ENCODE assay signal across 8 mouse cellular contexts in the genomic region with DNA sequence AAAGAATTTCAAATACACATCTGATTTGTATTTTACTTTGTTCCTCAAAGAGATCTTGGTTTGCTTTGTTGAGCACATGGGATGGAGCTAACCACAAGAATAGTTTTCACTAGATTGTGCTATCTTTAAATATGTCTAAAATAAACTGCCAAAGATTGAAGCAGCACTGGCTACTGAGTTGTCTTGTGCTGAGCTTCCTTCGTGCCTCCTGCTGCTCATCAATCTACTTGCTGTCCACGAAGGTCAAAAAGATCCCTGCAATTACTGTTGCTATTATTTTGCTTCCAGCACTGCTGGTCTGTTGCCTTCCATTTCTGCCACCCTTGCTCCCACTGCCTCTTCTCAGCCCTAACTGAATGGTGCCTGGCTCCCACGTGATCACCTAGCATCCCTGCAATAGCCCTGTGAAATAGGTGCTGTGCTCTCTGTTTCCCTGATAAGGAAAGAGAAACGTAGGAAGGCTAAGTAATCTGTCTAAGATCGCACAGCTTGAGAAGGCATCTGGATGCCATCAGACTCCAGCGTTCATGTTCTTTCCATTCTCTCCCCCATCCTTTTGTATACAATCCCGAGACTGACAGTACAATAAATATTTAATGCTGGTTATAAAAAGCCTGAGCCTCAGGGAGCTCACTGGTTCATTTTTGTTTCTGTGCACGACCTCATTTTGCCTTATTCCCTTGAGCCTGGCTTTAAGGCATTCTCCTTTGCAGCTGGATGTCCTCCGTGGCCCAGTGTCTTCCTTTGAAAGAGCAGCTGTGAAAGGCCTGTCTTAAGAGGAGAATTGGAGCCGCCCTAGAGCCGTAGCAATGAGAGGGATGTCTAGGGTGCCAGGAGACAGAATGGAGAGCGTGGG. TPM values are rescaled to one million over a fixed set of nuclear protein-coding genes. Genes with fewer than 3 reads are reported as not detected.
A peak's percentile ranks its signal among the peaks of the same experiment; 100 is the strongest.
DNase-seq lines count a peak whose midpoint lies in the region; ATAC-seq and TF ChIP-seq lines count a peak whose summit lies in the region.

No protein-coding gene starts in this region.

- peak; percentile 8 for DNase-seq in gastrocnemius, postnatal 10 days
- no peak for DNase-seq in gastrocnemius, postnatal 36 days
- DNase-seq in midbrain, embryonic 10.5 days (ENCODE audit: low spot score), result no peak
- no peak for DNase-seq in midbrain, embryonic 11.5 days (ENCODE audit: low spot score, missing footprints)
- DNase-seq in lung, postnatal 4 days, result peak; percentile 11 to 25
- no peak for DNase-seq in adipocyte (ENCODE audit: low spot score)
- no peak for DNase-seq in cerebellum, adult 2 months
- no peak for DNase-seq in thymus, postnatal 25 days

- intact Hi-C loops in gastrocnemius, postnatal 36 days (cut with DNase I), result no loop called here

- peaks cover 10% of the 10 kb centered on the region for H3K4me1 ChIP-seq in midbrain, embryonic 10.5 days
- no peaks in the 10 kb centered on the region; the same call in 1 of the 2 replicates for H3K4me1 ChIP-seq in midbrain, embryonic 11.5 days (ENCODE audit: control insufficient read depth, insufficient read depth, low read length)
- H3K4me1 ChIP-seq in cerebellum, adult 2 months (ENCODE audit: control insufficient read depth, insufficient read depth, low read length), result no peaks in the 10 kb centered on the region

- H3K4me3 ChIP-seq in midbrain, embryonic 10.5 days, result no peak overlapping the region
- H3K4me3 ChIP-seq in midbrain, embryonic 11.5 days (ENCODE audit: low read depth, low read length), result no peak overlapping the region
- no peak overlapping the region for H3K4me3 ChIP-seq in cerebellum, adult 2 months (replicated peaks; ENCODE audit: insufficient read depth, low read depth, low read length)

- ATAC-seq in midbrain, embryonic 11.5 days (ENCODE audit: low FRiP score), result no peak

- WGBS in midbrain, embryonic 10.5 days, result 49% methylated on average over 12 of the region's 12 CpGs
- WGBS in midbrain, embryonic 11.5 days, result 42% methylated on average over 12 of the region's 12 CpGs
- WGBS in cerebellum, adult 2 months, result 33% methylated on average over 12 of the region's 12 CpGs

- no peaks in the 10 kb centered on the region for H3K27me3 ChIP-seq in midbrain, embryonic 10.5 days (ENCODE audit: low read depth, poor library complexity, severe bottlenecking)
- no peaks in the 10 kb centered on the region for H3K27me3 ChIP-seq in midbrain, embryonic 11.5 days (ENCODE audit: control insufficient read depth, insufficient read depth, low read length)
- no peaks in the 10 kb centered on the region for H3K27me3 ChIP-seq in cerebellum, adult 2 months (ENCODE audit: control insufficient read depth, insufficient read depth, low read length)

- H3K9me3 ChIP-seq in midbrain, embryonic 10.5 days (replicated peaks), result no peaks in the 10 kb centered on the region
- H3K9me3 ChIP-seq in midbrain, embryonic 11.5 days (ENCODE audit: control insufficient read depth, low read length), result no peaks in the 10 kb centered on the region

- no peak overlapping the region for H3K4me2 ChIP-seq in midbrain, embryonic 11.5 days

- 0 out of 2 replicates have a peak overlapping the region, but pooled peaks have one; percentile 33 for H3K27ac ChIP-seq in midbrain, embryonic 10.5 days (replicated peaks)
- no peak overlapping the region for H3K27ac ChIP-seq in midbrain, embryonic 11.5 days (ENCODE audit: low read depth, low read length)
- H3K27ac ChIP-seq in cerebellum, adult 2 months (ENCODE audit: insufficient read depth, low read length), result no peak overlapping the region

- TF ChIP-seq CTCF in cerebellum, adult 2 months (IDR thresholded peaks at IDR 0.05; ENCODE audit: borderline replicate concordance, insufficient read depth, low read depth, low read length), result no peak

- H3K36me3 ChIP-seq in midbrain, embryonic 10.5 days, result no peaks in the 10 kb centered on the region
- H3K36me3 ChIP-seq in midbrain, embryonic 11.5 days (ENCODE audit: control insufficient read depth, insufficient read depth, low read length), result no peaks in the 10 kb centered on the region

- TF ChIP-seq POLR2A in cerebellum, adult 2 months (IDR thresholded peaks at IDR 0.05; ENCODE audit: borderline replicate concordance, insufficient read depth, low read length), result no peak

- no peak overlapping the region for H3K9ac ChIP-seq in midbrain, embryonic 11.5 days (ENCODE audit: low read length)

RNA-seq across cellular contexts. Expression of a gene that starts 49.0 kb away (rescaled TPM):
- total RNA-seq in gastrocnemius, postnatal 10 days (2021), result 10 to 100 TPM; 10.6 to 15.8 TPM
- 1 to 10 TPM; 3.8 to 5.0 TPM for total RNA-seq in gastrocnemius, postnatal 36 days (2021)
- polyA plus RNA-seq in midbrain, embryonic 10.5 days (2016; fragmentation: Nextera tagmentation; extraction: Ambion mirVana), result 33.1 and 33.7 TPM in 2 replicates
- 27.6 and 34.3 TPM in 2 replicates for polyA plus RNA-seq in midbrain, embryonic 11.5 days (2014; fragmentation: Nextera tagmentation; extraction: Ambion mirVana)
- polyA plus RNA-seq in cerebellum, adult 2 months (2012; rRNA removed), result 6.9 and 8.2 TPM in 2 replicates

Comparison
In these comparisons a context has a peak if more than half of its experiments do, and no peak if none do; other contexts are left out.
1. DNase-seq: peak in gastrocnemius, postnatal 10 days (single experiment) and lung, postnatal 4 days (2 of 2); none in gastrocnemius, postnatal 36 days (0 of 2), midbrain, embryonic 10.5 days (single experiment), midbrain, embryonic 11.5 days (single experiment), adipocyte (single experiment), cerebellum, adult 2 months (0 of 2) and thymus, postnatal 25 days (single experiment).